Mouse (Mus musculus) Patski (cell line): ENCODE data around the gene Galm. TPM values are rescaled to one million over a fixed set of nuclear protein-coding genes. Genes with fewer than 3 reads are reported as not detected.

Experiments used
- ATAC-seq: fragments of 100-300 bp; one replicate; pipeline ENCODE4 v1.8.0; 2021
- CTCF ChIA-PET: fragments of 350-600 bp; sonication (Branson Sonifier 250); formaldehyde crosslinking; loops from one replicate; lab custom pipeline; 2022; ENCODE audit warnings: inconsistent platforms; lab: Charles Lee
- POLR2A ChIA-PET: fragments of 350-600 bp; sonication (Branson Sonifier 250); formaldehyde crosslinking; loops from one replicate; lab custom pipeline; 2022; ENCODE audit warnings: antibody characterized with exemption, inconsistent platforms; lab: Charles Lee
- DNase-seq: peaks from one replicate; pipeline ENCODE4 v3.0.0-alpha.2; 2011; ENCODE audit warnings: low read depth, low spot score
- H3K27me3 ChIP-seq: fragments of 371-371 bp; one replicate; pipeline ENCODE4 v1.5.1; 2021
- CTCF ChIP-seq: fragments of 100-300 bp; IDR thresholded peaks from one replicate; pipeline ENCODE4 v1.5.1; 2021
- in situ Hi-C: fragments of 300-500 bp; cut with MboI; formaldehyde crosslinking; loops from 3 replicates; pipeline ENCODE4 v1.11.1; 2018; ENCODE audit warnings: low pct_unique_long_range_greater_than_20kb, mixed read lengths
- polyA plus RNA-seq: library from polyadenylated mRNA; unstranded; gene quantifications from one replicate; pipeline ENCODE4 v1.2.3, GENCODE M21; 2021

The Galm gene
- polyA plus RNA-seq, 1 experiment from 2014 or later, result 45.3 TPM

DNA sequence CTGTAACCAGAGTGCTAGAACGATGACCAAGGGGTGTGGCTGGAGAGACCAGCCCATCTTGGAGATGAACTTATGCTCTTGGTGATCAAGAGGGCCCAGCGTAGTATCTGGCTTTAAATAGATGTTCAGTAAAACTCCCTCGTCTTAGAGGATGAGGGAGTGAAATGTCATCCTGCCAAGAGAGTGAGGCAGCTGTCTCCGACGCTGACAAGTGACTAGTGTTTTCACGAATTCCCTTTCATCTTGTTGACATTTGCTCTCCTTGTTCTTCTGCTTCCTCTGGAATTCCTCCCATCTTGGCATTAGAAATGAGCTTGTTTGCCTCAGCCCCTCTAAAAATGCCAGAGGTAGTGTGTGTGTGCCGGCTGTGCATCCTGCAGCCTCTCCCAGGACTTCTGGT lies 17.9 kb downstream of the Galm start:
- no peaks in the 10 kb centered on the region for H3K27me3 ChIP-seq
- DNase-seq (no peak), ATAC-seq (no peak)
- POLR2A ChIA-PET, result no interaction called here
- CTCF ChIA-PET, result no interaction called here
- no peak for TF ChIP-seq CTCF
- in situ Hi-C loops, result no loop called here

DNA sequence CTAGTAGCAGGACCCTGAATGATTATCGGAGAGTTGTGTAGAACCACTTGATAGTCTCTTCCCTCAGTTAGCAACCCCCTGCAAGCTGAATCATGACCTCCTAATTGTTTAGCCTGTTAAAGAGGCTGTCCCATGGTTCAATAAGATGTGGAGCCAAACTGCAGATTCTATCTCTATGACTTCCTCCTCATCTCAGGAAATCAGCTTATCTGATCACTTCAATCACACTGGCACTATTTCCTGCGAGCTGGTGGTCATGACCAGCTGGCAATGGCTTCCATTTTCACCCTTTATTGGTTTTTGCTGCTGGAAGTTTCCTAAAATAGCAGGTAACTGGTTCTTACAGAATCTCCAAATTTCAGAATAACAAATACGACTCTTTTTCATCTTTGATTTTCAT lies 18.5 kb downstream of the Galm start:
- no peaks in the 10 kb centered on the region for H3K27me3 ChIP-seq
- ATAC-seq, result no peak
- POLR2A ChIA-PET, result no interaction called here
- no peak for DNase-seq
- CTCF ChIA-PET, result interaction anchor here (1.2 kb wide), 1 partner anchor 11 kb away, joined by 3 read pairs; no protein-coding TSS in a partner anchor
- TF ChIP-seq CTCF, result no peak
- in situ Hi-C loops, result no loop called here

DNA sequence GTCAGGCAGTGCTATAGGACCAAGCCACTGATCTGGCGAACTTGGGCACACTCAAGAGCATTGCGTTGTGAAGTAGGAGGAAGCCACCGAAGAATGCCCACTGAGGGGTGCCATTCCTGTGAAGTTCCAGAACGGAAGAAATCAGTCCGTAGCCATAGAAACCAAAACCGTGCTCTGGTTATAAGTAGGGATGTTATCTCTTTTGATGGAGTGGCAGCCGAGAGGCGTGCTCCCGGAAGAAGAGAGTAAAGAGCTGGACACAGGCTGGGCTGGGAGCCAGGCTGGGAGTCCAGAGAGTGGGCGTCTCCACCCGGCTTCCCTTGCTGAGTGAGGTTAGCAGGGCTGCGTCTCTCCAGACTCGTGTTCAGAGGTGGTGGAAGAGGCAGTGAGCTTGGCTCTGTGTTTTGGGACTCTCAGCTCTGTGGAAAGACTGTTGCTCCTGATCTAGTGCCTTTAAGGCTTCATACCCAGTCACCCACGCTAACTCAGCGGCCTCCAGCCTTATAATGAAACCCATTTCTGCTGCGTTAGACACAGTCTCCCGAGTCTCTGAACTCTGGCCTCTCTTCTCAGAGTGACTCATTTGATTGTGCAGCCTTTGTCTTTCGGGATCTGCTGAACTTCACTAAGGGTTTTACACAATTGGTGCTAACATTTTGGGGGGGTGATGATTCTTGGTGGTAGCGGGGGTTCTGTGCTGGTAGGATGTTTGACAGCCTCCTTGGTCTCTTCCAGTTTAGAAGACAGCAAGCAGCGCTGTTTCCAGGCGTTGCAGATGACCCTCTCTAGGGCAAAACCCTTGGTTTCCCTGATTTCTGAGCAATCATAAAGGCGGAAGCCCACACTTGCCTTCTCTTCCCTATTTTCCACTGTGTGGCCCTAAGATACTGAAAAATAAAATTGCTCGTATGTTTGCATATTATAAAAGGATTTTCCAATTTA lies 21.1 kb downstream of the Galm start:
- no peaks in the 10 kb centered on the region for H3K27me3 ChIP-seq
- DNase-seq, result no peak
- CTCF ChIA-PET, result interaction anchor here (1.8 kb wide), 1 partner anchor 11 kb away, joined by 4 read pairs; no protein-coding TSS in a partner anchor
- no peak for ATAC-seq
- in situ Hi-C loops, result no loop called here
- no peak for TF ChIP-seq CTCF
- POLR2A ChIA-PET, result interaction anchor here (0.6 kb wide), 1 partner anchor 33 kb away, joined by 5 read pairs; no protein-coding TSS in a partner anchor

- ChIA-PET CTCF (interaction anchor here (1.8 kb wide), 1 partner anchor 10 kb away, joined by 4 read pairs; no protein-coding TSS in a partner anchor), POLR2A (no interaction called here)
- no peak for ATAC-seq
Observed at GRCm38 (mm10) chr17:80148995-80149388, 21.7 kb downstream of the Galm start.

GRCm38 (mm10) chr17:80151353-80151752 lies 24.1 kb downstream of the Galm start:
- POLR2A ChIA-PET, result no interaction called here
- in situ Hi-C loops, result no loop called here
- no peak for TF ChIP-seq CTCF
- DNase-seq, result no peak
- no peak for ATAC-seq
- H3K27me3 ChIP-seq, result no peaks in the 10 kb centered on the region
- CTCF ChIA-PET, result interaction anchor here (1.3 kb wide), 1 partner anchor 21 kb away, joined by 4 read pairs; no protein-coding TSS in a partner anchor

More at GRCm38 (mm10) chr17:80148995-80149388, 21.7 kb downstream of the Galm start:
- in situ Hi-C loops, result no loop called here
- no peaks in the 10 kb centered on the region for H3K27me3 ChIP-seq
- no peak for TF ChIP-seq CTCF
- DNase-seq, result no peak

DNA sequence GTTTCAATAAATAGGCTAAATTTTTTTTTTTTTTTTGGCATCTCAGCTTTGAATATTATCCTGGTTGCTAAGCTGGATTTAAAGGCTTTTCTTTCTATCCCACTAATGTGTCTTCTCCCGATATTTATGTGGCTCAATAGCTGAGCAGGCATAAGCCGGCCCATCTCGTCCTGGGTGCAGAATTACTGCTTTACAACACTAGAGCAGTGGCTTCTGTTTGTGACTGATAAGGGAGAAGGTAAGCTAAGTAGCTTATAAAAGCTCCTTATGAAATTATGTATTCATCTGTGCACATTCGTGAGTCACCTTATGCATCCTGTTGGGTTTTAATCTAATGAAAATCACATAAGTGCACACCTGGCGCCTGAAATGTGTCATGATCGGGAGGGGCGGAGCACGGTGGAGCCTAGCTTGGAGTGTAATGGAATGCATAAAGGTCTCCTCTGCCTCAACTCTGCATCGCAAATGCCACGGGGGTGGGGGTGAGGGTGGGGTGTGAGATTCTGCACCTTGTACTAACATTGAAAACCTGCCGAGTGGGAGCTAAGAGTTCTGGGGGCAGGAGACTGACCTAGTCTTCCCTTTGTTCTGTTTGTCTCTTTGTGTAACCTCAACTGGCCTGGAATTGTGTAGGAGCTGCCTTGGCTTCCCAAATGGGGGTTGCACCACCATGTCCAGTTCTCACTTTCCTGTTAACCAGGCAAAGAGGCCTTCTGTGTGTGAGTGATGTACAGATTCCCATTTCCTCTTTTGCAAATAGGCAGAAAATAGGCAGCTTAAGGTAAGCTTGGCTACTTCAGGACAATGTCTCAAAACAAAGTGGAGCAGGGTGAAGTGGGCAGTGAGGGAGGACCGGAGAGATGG lies 25.7 kb downstream of the Galm start:
- TF ChIP-seq CTCF, result no peak
- H3K27me3 ChIP-seq, result no peaks in the 10 kb centered on the region
- DNase-seq (no peak), ATAC-seq (no peak)
- CTCF ChIA-PET, result interaction anchor here (0.7 to 1.3 kb wide), 4 partner anchors 9 to 21 kb away, joined by 3 to 4 read pairs (median 4); no protein-coding TSS in a partner anchor
- POLR2A ChIA-PET, result no interaction called here
- in situ Hi-C loops, result no loop called here

GRCm38 (mm10) chr17:80153631-80154030 lies 26.4 kb downstream of the Galm start:
- ATAC-seq (no peak), DNase-seq (no peak)
- CTCF ChIA-PET, result no interaction called here
- in situ Hi-C loops, result no loop called here
- POLR2A ChIA-PET, result no interaction called here
- no peak for TF ChIP-seq CTCF
- no peaks in the 10 kb centered on the region for H3K27me3 ChIP-seq

DNA sequence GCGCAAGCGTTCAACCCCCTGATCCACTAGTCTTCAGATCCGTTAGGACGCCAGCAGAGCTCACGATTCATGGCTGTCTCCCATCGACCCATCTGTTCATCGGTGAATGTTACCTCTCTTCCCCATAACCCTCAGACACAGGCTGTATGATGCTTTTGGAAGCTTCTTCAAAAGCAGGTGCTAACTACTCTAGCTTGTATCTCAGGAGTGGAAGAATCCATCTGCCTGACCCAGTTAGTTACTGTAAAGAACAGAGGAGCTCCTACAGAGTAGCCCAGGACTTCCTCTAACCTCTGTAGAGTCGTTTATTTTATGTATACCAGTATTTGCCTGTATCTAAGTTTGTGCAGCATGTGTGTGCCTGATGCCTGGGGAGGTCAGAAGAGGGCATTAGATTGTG lies 29.6 kb downstream of the Galm start:
- DNase-seq (no peak), ATAC-seq (no peak)
- ChIA-PET POLR2A (interaction anchor here (0.6 kb wide), 2 partner anchors 105 to 805 kb away, joined by 3 read pairs; no protein-coding TSS in a partner anchor), CTCF (interaction anchor here (0.7 to 1.4 kb wide), 5 partner anchors 10 to 109 kb away, joined by 3 read pairs; no protein-coding TSS in a partner anchor)
- in situ Hi-C loops, result no loop called here
- TF ChIP-seq CTCF, result no peak
- H3K27me3 ChIP-seq, result no peaks in the 10 kb centered on the region

GRCm38 (mm10) chr17:80157489-80157888 lies 30.2 kb downstream of the Galm start:
- ChIA-PET POLR2A (no interaction called here), CTCF (interaction anchor here (0.7 to 1.4 kb wide), 3 partner anchors 9 to 16 kb away, joined by 3 read pairs; no protein-coding TSS in a partner anchor)
- no peak for TF ChIP-seq CTCF
- no peaks in the 10 kb centered on the region for H3K27me3 ChIP-seq
- no peak for ATAC-seq
- DNase-seq, result no peak
- in situ Hi-C loops, result no loop called here

- in situ Hi-C loops, result no loop called here
- POLR2A ChIA-PET, result interaction anchor here (0.7 kb wide), 1 partner anchor 1317 kb away, joined by 4 read pairs; no protein-coding TSS in a partner anchor
- DNase-seq, result no peak
- CTCF ChIA-PET, result interaction anchor here (1.0 kb wide), 1 partner anchor 13 kb away, joined by 4 read pairs; no protein-coding TSS in a partner anchor
- no peaks in the 10 kb centered on the region for H3K27me3 ChIP-seq
- no peak for ATAC-seq
- TF ChIP-seq CTCF, result no peak
Observed at GRCm38 (mm10) chr17:80160454-80160853, 33.2 kb downstream of the Galm start.
